Mouse (Mus musculus): ENCODE measurements around the gene Alox12b. TPM values are rescaled to one million over a fixed set of nuclear protein-coding genes. Genes with fewer than 3 reads are reported as not detected.

The Alox12b gene
- polyA plus RNA-seq, 1 experiment from 2014 or later: not detected

GRCm38 (mm10) chr11:69150444-69150843, 6.3 kb upstream of the Alox12b start:
- H3K27ac ChIP-seq (ENCODE audit: low read depth, low read length): no peak overlapping the region
- no peaks in the 10 kb centered on the region for H3K36me3 ChIP-seq (ENCODE audit: control insufficient read depth, insufficient read depth, low read length)
- H3K9me3 ChIP-seq (ENCODE audit: control insufficient read depth, low read length): no peaks in the 10 kb centered on the region
- ATAC-seq (ENCODE audit: low FRiP score): no peak
- H3K4me2 ChIP-seq: peak overlapping the region; percentile 25; the same call in 1 of the 2 replicates
- 7% methylated on average over 7 of the region's 7 CpGs for WGBS
- no peaks in the 10 kb centered on the region for H3K27me3 ChIP-seq (ENCODE audit: control insufficient read depth, insufficient read depth, low read length)
- H3K9ac ChIP-seq (ENCODE audit: low read length): no peak overlapping the region
- no peak overlapping the region for H3K4me3 ChIP-seq (ENCODE audit: low read depth, low read length)
- no peaks in the 10 kb centered on the region for H3K4me1 ChIP-seq (ENCODE audit: control insufficient read depth, insufficient read depth, low read length)
- peak; percentile 91 for DNase-seq (ENCODE audit: low spot score, missing footprints)

GRCm38 (mm10) chr11:69151004-69151403, 5.8 kb upstream of the Alox12b start:
- 74% methylated on average over 6 of the region's 6 CpGs for WGBS
- Histone ChIP-seq H3K9ac (ENCODE audit: low read length) (no peak overlapping the region), H3K36me3 (ENCODE audit: control insufficient read depth, insufficient read depth, low read length) (no peaks in the 10 kb centered on the region), H3K27me3 (ENCODE audit: control insufficient read depth, insufficient read depth, low read length) (no peaks in the 10 kb centered on the region), H3K9me3 (ENCODE audit: control insufficient read depth, low read length) (no peaks in the 10 kb centered on the region), H3K4me2 (no peak overlapping the region), H3K4me1 (ENCODE audit: control insufficient read depth, insufficient read depth, low read length) (no peaks in the 10 kb centered on the region), H3K4me3 (ENCODE audit: low read depth, low read length) (no peak overlapping the region), H3K27ac (ENCODE audit: low read depth, low read length) (no peak overlapping the region)
- DNase-seq (ENCODE audit: low spot score, missing footprints) (peak; percentile 82), ATAC-seq (ENCODE audit: low FRiP score) (no peak)

- DNase-seq (ENCODE audit: low spot score, missing footprints): no peak
- H3K27ac ChIP-seq (ENCODE audit: low read depth, low read length): no peak overlapping the region
- no peaks in the 10 kb centered on the region for H3K9me3 ChIP-seq (ENCODE audit: control insufficient read depth, low read length)
- H3K36me3 ChIP-seq (ENCODE audit: control insufficient read depth, insufficient read depth, low read length): no peaks in the 10 kb centered on the region
- H3K9ac ChIP-seq (ENCODE audit: low read length): no peak overlapping the region
- peaks cover 7% of the 10 kb centered on the region; the same call in 1 of the 2 replicates for H3K4me1 ChIP-seq (ENCODE audit: control insufficient read depth, insufficient read depth, low read length)
- WGBS: 86% methylated on average over 8 of the region's 8 CpGs
- H3K4me2 ChIP-seq: no peak overlapping the region
- H3K27me3 ChIP-seq (ENCODE audit: control insufficient read depth, insufficient read depth, low read length): peaks cover 8% of the 10 kb centered on the region; the same call in 1 of the 2 replicates
- no peak overlapping the region for H3K4me3 ChIP-seq (ENCODE audit: low read depth, low read length)
- ATAC-seq (ENCODE audit: low FRiP score): no peak
These were observed 3.0 kb upstream of the Alox12b start for GRCm38 (mm10) chr11:69153831-69154230.

- H3K4me1 ChIP-seq (ENCODE audit: control insufficient read depth, insufficient read depth, low read length): peaks cover 7% of the 10 kb centered on the region; the same call in 1 of the 2 replicates
- no peaks in the 10 kb centered on the region for H3K9me3 ChIP-seq (ENCODE audit: control insufficient read depth, low read length)
- WGBS: 66% methylated on average over 1 of the region's 1 CpGs
- DNase-seq (ENCODE audit: low spot score, missing footprints): no peak
- ATAC-seq (ENCODE audit: low FRiP score): no peak
- H3K36me3 ChIP-seq (ENCODE audit: control insufficient read depth, insufficient read depth, low read length): no peaks in the 10 kb centered on the region
- H3K27ac ChIP-seq (ENCODE audit: low read depth, low read length): no peak overlapping the region
- peaks cover 8% of the 10 kb centered on the region; the same call in 1 of the 2 replicates for H3K27me3 ChIP-seq (ENCODE audit: control insufficient read depth, insufficient read depth, low read length)
- no peak overlapping the region for H3K4me2 ChIP-seq
- H3K4me3 ChIP-seq (ENCODE audit: low read depth, low read length): no peak overlapping the region
- H3K9ac ChIP-seq (ENCODE audit: low read length): no peak overlapping the region
These were observed 1.4 kb upstream of the Alox12b start for GRCm38 (mm10) chr11:69155351-69155750.

- 86% methylated on average over 12 of the region's 12 CpGs for WGBS
- H3K9ac ChIP-seq (ENCODE audit: low read length): no peak overlapping the region
These were observed 12.5 kb downstream of the Alox12b start for GRCm38 (mm10) chr11:69169313-69169712.

GRCm38 (mm10) chr11:69171626-69172025, 14.8 kb downstream of the Alox12b start:
- no peaks in the 10 kb centered on the region for H3K27me3 ChIP-seq (ENCODE audit: control insufficient read depth, insufficient read depth, low read length)
- H3K36me3 ChIP-seq (ENCODE audit: control insufficient read depth, insufficient read depth, low read length): no peaks in the 10 kb centered on the region
- H3K9me3 ChIP-seq (ENCODE audit: control insufficient read depth, low read length): no peaks in the 10 kb centered on the region
- no peak overlapping the region for H3K9ac ChIP-seq (ENCODE audit: low read length)
- no peak overlapping the region for H3K4me2 ChIP-seq
- H3K27ac ChIP-seq (ENCODE audit: low read depth, low read length): no peak overlapping the region
- H3K4me3 ChIP-seq (ENCODE audit: low read depth, low read length): no peak overlapping the region
- no peaks in the 10 kb centered on the region for H3K4me1 ChIP-seq (ENCODE audit: control insufficient read depth, insufficient read depth, low read length)
- ATAC-seq (ENCODE audit: low FRiP score) (no peak), DNase-seq (ENCODE audit: low spot score, missing footprints) (peak; percentile 88)
- WGBS: 23% methylated on average over 7 of the region's 7 CpGs

More at GRCm38 (mm10) chr11:69169313-69169712, 12.5 kb downstream of the Alox12b start:
- no peak overlapping the region for H3K4me2 ChIP-seq
- no peak overlapping the region for H3K4me3 ChIP-seq (ENCODE audit: low read depth, low read length)
- no peak for ATAC-seq (ENCODE audit: low FRiP score)
- DNase-seq (ENCODE audit: low spot score, missing footprints): no peak
- H3K27ac ChIP-seq (ENCODE audit: low read depth, low read length): no peak overlapping the region
- no peaks in the 10 kb centered on the region for H3K9me3 ChIP-seq (ENCODE audit: control insufficient read depth, low read length)
- H3K27me3 ChIP-seq (ENCODE audit: control insufficient read depth, insufficient read depth, low read length): no peaks in the 10 kb centered on the region
- no peaks in the 10 kb centered on the region for H3K36me3 ChIP-seq (ENCODE audit: control insufficient read depth, insufficient read depth, low read length)
- no peaks in the 10 kb centered on the region for H3K4me1 ChIP-seq (ENCODE audit: control insufficient read depth, insufficient read depth, low read length)

GRCm38 (mm10) chr11:69172606-69173005, 15.8 kb downstream of the Alox12b start:
- no peaks in the 10 kb centered on the region for H3K36me3 ChIP-seq (ENCODE audit: control insufficient read depth, insufficient read depth, low read length)
- H3K9me3 ChIP-seq (ENCODE audit: control insufficient read depth, low read length): no peaks in the 10 kb centered on the region
- H3K27ac ChIP-seq (ENCODE audit: low read depth, low read length): no peak overlapping the region
- H3K4me3 ChIP-seq (ENCODE audit: low read depth, low read length): no peak overlapping the region
- H3K4me1 ChIP-seq (ENCODE audit: control insufficient read depth, insufficient read depth, low read length): no peaks in the 10 kb centered on the region
- no peak for DNase-seq (ENCODE audit: low spot score, missing footprints)
- no peak overlapping the region for H3K4me2 ChIP-seq
- H3K9ac ChIP-seq (ENCODE audit: low read length): no peak overlapping the region
- 87% methylated on average over 2 of the region's 2 CpGs for WGBS
- no peaks in the 10 kb centered on the region for H3K27me3 ChIP-seq (ENCODE audit: control insufficient read depth, insufficient read depth, low read length)
- ATAC-seq (ENCODE audit: low FRiP score): no peak

GRCm38 (mm10) chr11:69174722-69175121, 17.9 kb downstream of the Alox12b start:
- Histone ChIP-seq H3K36me3 (ENCODE audit: control insufficient read depth, insufficient read depth, low read length) (no peaks in the 10 kb centered on the region), H3K27me3 (ENCODE audit: control insufficient read depth, insufficient read depth, low read length) (no peaks in the 10 kb centered on the region), H3K4me3 (ENCODE audit: low read depth, low read length) (no peak overlapping the region), H3K9ac (ENCODE audit: low read length) (no peak overlapping the region), H3K27ac (ENCODE audit: low read depth, low read length) (no peak overlapping the region), H3K4me1 (ENCODE audit: control insufficient read depth, insufficient read depth, low read length) (no peaks in the 10 kb centered on the region), H3K9me3 (ENCODE audit: control insufficient read depth, low read length) (no peaks in the 10 kb centered on the region), H3K4me2 (no peak overlapping the region)
- 88% methylated on average over 7 of the region's 7 CpGs for WGBS
- ATAC-seq (ENCODE audit: low FRiP score) (no peak), DNase-seq (ENCODE audit: low spot score, missing footprints) (no peak)

- no peaks in the 10 kb centered on the region for H3K4me1 ChIP-seq (ENCODE audit: control insufficient read depth, insufficient read depth, low read length)
- H3K27ac ChIP-seq (ENCODE audit: low read depth, low read length): no peak overlapping the region
- H3K4me3 ChIP-seq (ENCODE audit: low read depth, low read length): no peak overlapping the region
- H3K4me2 ChIP-seq: no peak overlapping the region
- ATAC-seq (ENCODE audit: low FRiP score) (no peak), DNase-seq (ENCODE audit: low spot score, missing footprints) (no peak)
- no peaks in the 10 kb centered on the region for H3K36me3 ChIP-seq (ENCODE audit: control insufficient read depth, insufficient read depth, low read length)
- 84% methylated on average over 3 of the region's 3 CpGs for whole genome bisulfite sequencing
- H3K27me3 ChIP-seq (ENCODE audit: control insufficient read depth, insufficient read depth, low read length): no peaks in the 10 kb centered on the region
- H3K9ac ChIP-seq (ENCODE audit: low read length): no peak overlapping the region
- no peaks in the 10 kb centered on the region for H3K9me3 ChIP-seq (ENCODE audit: control insufficient read depth, low read length)
These were observed 21.7 kb downstream of the Alox12b start for GRCm38 (mm10) chr11:69178525-69178924.
